Mouse (Mus musculus): Measurements from ENCODE around the gene Rab15. TPM values are rescaled to one million over a fixed set of nuclear protein-coding genes. Genes with fewer than 3 reads are reported as not detected.
A peak's percentile ranks its signal among the peaks of the same experiment; 100 is the strongest.
"Not testable (repeated sequence)": the region's sequence is repeated elsewhere in the genome, so short reads cannot be mapped to it uniquely, and the experiment has no call there.

Gene Rab15
- total RNA-seq (2021) (1 to 10 TPM; 2.1 to 3.7 TPM), polyA plus RNA-seq (2012; rRNA removed) (3.3 and 4.3 TPM in 2 replicates)
- long read RNA-seq, partial matches to known transcripts = 0 of 6 reads
- long read RNA-seq, other reads (novel, unspliced or antisense) = 2 of 6 reads

- DNase-seq = no peak
Observed at GRCm38 (mm10) chr12:76822651-76823041, at the start of gene Rab15. Rab15 (minus strand) TSS chr12:76822908.

- DNase-seq = no peak
Observed at GRCm38 (mm10) chr12:76869561-76869960, 46.9 kb upstream of the Rab15 start.

- no peak for DNase-seq
Observed at GRCm38 (mm10) chr12:76868463-76869198, 45.9 kb upstream of the Rab15 start.

- peak; percentile 54 for DNase-seq
Observed at GRCm38 (mm10) chr12:76867586-76868280, 45.0 kb upstream of the Rab15 start.

GRCm38 (mm10) chr12:76865266-76865665 lies 42.6 kb upstream of the Rab15 start:
- DNase-seq = no peak

GRCm38 (mm10) chr12:76863651-76864050 lies 40.9 kb upstream of the Rab15 start:
- DNase-seq = peak; percentile 69

- DNase-seq = not testable (repeated sequence)
Observed at GRCm38 (mm10) chr12:76858788-76859187, 36.1 kb upstream of the Rab15 start.

GRCm38 (mm10) chr12:76857087-76857486 lies 34.4 kb upstream of the Rab15 start:
- no peak for DNase-seq

- DNase-seq = no peak
Observed at GRCm38 (mm10) chr12:76853378-76854142, 30.9 kb upstream of the Rab15 start.

- DNase-seq = no peak
Observed at GRCm38 (mm10) chr12:76852419-76852818, 29.7 kb upstream of the Rab15 start.

GRCm38 (mm10) chr12:76844346-76845061 lies 21.8 kb upstream of the Rab15 start:
- no peak for DNase-seq

GRCm38 (mm10) chr12:76840081-76840480 lies 17.4 kb upstream of the Rab15 start:
- DNase-seq = no peak

- DNase-seq = no peak
Observed at GRCm38 (mm10) chr12:76839298-76839697, 16.6 kb upstream of the Rab15 start.

- DNase-seq = no peak
Observed at GRCm38 (mm10) chr12:76837844-76838650, 15.3 kb upstream of the Rab15 start.

- DNase-seq = peak; percentile 99
Observed at GRCm38 (mm10) chr12:76837101-76837843, 14.6 kb upstream of the Rab15 start.

GRCm38 (mm10) chr12:76832704-76833103 lies 10.0 kb upstream of the Rab15 start:
- no peak for DNase-seq

- no peak for DNase-seq
Observed at GRCm38 (mm10) chr12:76825283-76825682, 2.6 kb upstream of the Rab15 start.

- DNase-seq = peak; percentile 58
Observed at GRCm38 (mm10) chr12:76822002-76822650, 582 bp downstream of the Rab15 start.

- no peak for DNase-seq
Observed at GRCm38 (mm10) chr12:76820615-76821014, 2.1 kb downstream of the Rab15 start.

- no peak for DNase-seq
Observed at GRCm38 (mm10) chr12:76819816-76820215, 2.9 kb downstream of the Rab15 start.

All from adrenal gland, adult 2 months (tissue).